Mouse (Mus musculus) NIH3T3 (cell line): ENCODE data around the gene Armh3.

Source experiments
- DNase-seq: peaks from one replicate; pipeline ENCODE4 v3.0.0-alpha.2; 2012; ENCODE audit warnings: low read depth

Armh3 gene

DNA sequence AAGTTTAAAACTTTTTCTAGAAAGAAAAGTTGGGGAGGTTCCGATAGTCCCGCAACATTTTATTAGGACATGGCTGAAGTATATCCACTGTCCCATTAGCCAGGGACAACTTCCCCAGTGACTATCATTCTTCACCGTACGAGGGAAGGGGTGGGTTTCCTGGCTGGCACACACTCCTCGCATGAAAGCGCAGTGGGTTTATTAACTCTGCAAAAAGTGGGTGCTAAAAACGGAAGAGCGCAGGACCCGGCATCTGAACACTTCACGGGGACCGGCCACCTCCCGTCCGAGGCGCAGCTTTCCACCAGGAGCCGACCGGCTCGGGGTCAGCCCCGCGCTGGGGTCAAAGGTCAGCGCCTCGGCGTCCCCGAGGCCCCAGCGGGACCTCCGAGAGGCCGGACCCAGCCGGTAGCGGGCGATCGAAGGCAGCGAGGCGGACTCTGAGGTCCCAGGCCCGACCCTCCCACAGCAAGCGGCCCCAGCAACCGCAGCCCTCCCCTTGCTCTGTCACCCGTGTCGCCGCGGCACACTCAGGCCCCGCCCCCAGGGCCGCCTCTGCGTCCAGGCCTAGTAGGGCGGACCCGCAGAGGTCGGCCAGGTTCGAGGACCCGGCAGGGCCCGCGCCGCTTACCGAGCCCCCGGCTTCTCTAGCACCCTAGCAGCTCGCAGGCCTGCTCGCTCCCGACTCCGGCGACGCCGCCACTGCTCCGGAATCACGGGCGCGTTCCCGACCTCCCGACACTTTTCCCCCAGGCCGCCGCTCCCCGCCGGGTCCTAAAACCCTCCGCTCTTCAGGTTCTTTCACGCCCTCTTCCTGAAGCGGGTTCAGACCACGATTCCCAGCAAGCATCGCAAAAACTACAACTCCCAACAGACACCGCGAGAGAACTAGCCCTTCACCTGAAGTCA lies at the start of gene Armh3:
Armh3 (minus strand) TSS at position 704 of the 909 bp plus-strand sequence.
- DNase-seq: peak; percentile 97

DNA sequence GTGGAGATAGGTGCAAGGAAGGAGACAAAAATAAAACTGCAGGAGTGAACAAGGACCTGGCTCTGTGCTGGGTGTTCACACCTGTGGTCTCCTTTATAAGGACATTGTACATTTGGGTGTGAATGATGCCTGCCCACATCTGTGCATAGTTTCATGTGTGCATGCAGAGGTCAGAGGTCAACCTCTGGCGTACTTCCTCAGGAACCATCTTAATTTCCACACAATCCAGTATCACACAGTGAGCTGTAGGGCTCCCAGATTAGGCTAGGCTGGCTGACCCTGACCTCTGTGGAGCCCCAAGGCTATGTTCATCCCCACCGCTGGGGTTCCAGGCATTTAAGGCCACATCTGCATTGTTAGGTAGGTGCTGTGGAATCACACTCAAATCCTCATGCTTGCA lies 49.1 kb upstream of the Armh3 start:
- DNase-seq: no peak

DNA sequence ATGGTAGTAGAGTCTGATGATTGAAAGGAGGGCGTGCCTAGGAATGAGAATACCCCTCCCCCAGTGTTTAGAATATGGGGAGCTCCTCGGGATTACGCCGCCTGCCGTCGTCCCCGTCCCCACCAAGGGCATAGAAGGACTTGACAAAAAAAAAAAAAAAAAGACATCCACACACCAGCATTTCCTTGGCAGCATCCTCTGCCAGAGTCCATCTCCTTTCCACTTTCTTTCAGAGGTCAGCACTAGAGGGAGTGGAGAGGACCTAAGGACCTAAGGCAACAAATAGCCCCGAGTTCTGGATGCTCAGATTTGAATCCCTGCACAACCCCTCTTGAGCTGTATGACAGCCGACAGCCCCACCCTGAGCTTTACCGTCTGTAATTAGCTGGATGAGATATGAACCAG lies 48.3 kb upstream of the Armh3 start:
- no peak for DNase-seq

DNA sequence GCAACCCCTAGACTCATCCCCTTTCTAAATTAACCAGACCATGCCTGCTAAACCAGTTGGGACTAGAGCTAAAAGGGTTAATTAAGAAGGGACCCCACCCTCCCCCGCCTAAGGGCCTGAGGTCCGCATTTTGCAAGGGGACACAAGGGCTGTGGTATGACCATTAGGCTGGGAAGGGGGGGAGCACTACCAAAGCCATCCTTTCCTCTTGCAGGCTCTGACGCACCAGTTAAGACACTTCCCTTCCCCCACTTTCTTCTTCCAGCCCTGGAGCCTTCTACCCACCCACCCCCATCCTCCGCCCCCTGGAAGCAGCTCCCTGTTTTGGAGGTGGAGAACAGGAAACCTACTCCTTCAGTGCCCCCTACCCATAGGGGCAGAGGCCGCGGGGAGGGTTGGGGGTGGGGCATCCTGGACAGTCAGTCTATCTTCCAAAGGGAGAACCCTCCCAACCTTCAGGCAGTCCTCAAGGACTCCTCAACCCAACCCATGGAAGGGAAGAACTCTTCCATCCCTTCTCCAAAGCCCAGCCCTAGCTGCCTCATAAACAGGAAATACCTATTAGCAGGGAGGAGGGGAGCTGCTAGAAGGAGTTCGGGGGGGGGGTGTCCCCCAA lies 47.5 kb upstream of the Armh3 start:
- peak; percentile 72 for DNase-seq

DNA sequence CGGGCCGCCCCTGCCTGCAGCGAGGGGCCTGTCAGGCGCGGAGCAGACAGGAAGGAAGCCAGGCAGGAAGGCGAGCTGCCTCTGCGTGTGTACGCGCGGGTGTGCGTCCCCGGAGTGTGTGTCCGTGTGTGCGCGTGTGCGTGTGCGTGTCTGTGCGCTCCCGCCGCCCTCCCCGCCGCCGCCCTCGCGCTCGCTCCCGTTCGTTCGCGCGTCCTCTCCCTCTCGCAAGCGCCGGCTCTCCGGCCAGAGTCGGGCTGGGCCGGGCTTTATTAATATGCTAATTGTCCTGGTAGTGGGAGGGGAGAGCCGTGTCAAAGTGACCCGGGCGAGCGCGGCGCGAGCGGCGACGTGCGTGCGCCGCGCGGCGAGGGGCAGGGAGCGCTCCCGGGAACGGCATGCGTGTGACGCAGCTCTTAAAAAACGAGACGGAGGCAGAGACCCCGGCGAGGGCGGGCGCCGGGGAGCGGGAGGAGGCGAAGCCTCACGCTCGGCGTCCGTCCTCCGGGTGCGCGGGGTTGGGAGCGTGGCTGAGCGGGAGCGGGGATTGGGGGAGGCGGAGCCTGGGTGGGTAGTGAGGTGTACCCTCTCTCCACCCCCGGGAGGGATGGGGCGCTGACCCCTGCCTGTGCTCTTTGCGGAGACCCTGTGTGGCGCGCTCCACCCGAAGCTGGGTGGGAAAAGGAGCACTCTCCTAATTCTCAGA lies 46.9 kb upstream of the Armh3 start, which contains the start of gene Ldb1:
Ldb1 (minus strand) TSS at position 222 of the 703 bp plus-strand sequence.
- peak; percentile 86 for DNase-seq

DNA sequence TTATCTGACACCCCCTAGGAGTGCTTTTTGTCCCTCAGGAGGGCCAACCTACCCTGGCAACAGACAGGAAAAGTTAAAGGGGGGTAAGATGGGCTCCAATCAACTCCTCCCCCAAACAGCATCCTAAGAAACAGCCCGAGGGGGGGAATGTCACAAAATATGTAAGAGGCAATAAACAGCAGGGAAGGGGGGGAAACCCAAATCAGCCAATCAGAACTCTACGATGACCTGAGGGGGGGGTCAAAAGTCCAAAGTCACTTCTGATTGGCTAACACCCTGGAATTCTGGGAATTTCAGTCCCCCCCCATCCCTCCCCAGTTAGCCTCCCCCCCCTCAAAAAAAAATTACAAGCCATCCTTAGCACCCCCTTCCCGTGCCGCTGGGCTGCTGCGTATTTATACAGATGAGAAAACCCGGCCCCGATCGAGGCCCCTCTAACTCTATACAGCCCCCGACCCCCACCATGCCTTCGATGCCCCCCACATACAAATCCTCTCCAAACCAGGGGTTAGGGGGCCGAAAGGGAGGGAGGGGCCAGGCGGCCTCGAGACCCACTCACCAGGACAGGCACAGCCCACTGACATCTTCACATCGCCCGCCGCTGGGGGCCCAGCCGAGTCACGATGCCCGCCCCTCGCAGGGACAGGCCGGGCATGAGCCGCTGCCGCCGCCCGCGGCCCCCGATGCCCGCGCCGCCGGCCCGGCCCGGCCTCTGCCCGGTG lies 46.1 kb upstream of the Armh3 start, which contains the start of gene Pprc1:
Pprc1 (plus strand) TSS at position 616 of the 722 bp plus-strand sequence.
- peak; percentile 95 for DNase-seq

DNA sequence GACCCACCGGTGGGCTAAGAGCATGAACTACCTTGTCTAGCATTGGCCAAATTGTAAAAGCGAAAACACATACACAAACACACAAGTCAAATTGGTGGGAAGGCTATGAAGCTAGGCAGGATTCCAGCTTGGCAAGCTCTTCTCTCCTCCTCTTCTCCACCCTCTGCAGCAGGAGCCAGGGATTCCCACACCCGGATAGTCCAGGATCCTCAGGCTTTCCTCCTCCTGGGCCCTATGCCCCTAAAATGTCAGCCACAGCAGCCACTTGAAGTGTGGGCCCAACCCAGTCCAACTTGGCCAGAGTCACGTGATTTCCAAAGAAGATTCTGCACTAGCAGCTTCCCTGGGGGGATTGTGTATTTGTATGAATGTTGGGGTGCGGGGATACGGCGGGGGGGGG lies 45.1 kb upstream of the Armh3 start:
- DNase-seq: peak; percentile 75

DNA sequence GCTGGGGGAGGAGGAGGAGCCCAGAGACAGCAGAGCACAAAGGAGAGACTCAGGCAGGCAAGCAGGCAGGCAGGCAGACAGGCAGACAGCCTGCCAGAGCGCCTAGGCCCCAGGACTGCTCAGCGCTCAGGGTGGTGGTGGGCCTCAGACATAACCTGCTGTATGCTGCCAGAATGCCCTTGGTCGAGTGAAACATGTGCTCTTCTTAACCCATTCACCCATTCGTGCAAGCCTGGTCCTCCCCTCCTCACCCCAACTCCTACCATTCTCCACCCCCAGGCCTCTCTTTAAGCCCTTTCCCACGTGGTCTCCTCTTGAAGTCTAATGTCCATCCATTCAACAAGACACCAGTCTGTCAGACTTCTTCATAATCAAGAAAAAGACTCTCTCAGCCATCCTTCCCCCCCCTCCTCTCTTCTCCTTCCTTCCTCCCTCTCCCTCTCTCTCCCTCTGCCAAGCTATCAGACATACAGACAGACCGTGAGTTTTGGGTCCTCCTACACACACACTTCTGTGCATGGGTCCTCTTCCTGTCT lies 44.3 kb upstream of the Armh3 start:
- peak; percentile 76 for DNase-seq

DNA sequence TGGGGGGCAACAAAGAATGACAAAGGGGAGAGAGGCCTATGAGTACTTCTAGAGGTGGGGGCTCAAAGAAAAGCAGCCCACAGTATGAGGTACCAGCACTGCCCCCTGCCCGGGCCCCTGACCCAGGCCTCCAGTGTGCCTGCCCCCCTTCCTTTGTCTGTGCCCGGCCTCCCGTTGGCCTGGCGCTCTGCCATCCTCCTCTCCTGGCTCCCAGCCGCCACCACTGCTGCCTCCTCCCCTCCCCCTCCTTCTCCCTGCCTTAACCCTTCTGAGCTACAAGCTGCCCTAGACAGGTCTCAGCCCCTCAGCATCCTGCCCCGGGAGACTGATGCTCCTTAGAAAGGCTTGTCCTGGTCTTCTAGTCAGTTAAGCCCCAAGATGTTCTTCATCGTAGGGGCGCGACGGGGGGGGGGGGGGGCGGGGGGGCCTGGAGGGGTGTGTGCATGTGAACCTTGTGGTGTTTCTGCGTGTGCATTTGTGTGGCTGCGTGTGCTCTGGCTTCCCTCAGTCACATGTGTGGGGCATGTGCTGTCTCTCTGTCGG lies 43.7 kb upstream of the Armh3 start:
- DNase-seq: peak; percentile 94

DNA sequence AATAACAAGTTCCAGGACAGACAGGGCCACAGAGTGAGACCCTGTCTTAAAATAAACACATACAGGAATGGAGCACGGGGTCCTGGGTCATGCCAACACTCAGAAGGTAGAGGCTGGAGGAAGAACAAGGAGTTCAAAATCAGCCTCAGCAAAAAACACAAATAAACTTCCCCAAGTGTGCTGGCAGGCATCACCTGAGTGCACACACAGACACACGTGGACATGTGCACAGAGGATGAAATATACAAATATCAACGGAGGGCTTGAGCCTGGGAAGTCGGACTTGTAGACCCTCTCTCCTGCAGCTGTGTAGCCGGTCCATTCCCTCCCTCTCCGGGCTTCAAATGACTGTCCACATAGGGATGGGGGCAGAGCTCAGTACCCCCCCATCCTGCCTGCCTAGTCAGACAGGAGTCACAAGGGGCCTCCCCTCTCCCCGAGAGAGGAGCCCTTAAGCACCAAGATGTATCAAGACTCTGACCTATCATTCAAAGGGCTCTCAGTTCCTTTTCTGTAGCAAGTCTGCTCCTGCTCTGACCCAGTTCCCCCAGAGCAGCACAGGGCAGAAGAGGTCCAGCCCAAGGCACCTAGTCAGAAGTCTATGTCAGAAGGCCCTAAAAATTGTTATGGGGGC lies 43.1 kb upstream of the Armh3 start:
- peak; percentile 29 for DNase-seq

DNA sequence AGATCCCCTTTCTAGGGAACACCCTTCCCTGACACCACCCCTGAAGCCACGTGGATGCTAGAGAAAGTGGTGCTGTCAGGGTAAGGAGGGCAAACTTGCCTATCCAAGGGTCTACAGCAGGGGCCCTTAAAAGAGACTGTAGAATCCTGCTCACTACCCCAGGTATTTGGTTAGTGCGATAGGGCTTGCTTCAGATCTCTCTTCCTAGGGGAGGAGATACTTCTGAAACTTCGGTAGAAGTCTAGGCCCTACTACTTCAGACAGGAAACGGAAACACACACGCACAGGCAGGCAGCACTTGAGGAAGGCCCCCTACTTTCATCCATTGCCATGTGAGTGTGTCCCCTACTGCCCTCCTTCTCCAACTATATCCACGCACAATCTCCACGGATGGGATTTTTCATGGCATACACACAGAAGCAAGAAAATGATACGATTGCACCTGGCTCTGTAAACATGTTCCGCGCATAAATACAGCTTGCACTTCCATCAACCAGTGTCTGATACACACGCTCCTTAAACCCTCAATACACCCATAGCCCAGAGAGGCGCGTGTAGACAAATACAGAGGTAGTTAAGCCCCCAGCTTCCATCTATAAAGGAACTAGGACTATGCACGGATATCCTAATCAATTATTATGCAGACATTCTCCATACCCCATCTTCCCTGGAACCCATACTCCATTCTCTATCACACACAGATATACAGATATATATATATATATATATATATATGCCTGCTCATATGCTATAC lies 42.0 kb upstream of the Armh3 start:
- no peak for DNase-seq

DNA sequence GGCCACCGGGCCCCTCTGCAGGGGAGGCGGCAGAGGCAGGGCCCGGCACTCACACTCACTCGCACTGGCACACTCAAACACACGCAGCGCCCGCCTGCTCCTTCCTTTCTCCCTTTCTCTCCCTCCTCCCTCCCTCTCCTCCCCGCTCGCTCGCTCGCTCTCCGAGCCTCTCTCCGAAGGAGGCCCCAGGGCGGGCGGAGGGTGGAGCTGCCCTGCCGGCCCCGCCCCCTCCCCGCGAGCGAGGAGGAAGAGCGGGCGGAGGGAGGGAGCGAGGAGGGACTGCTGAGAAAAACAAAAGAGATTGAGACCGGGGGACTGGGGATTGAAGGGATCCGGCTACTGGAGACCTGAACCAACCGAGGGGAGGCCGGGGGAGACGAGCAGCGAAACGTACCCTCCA lies 41.2 kb upstream of the Armh3 start:
- DNase-seq: peak; percentile 97

DNA sequence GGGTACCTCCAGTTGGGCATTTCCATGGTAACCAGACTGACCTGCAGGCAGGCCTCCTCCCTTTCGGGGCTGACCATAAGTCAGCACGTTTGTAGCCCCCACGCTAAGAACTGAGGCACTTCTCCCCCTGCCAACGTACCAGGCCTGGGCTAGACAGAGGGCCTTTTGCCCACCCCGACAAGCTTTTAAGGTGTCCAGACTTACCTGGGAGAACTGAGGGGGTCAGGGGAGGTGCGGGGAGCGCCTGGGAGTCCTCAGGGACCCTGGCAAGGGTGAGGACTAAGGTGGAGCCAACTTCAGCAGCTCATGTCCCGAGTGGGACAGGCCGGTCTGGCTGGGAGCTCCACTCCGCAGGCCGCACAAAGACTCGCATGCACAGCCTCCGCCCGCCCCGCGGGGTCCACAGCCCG lies 40.6 kb upstream of the Armh3 start:
- peak; percentile 34 for DNase-seq

DNA sequence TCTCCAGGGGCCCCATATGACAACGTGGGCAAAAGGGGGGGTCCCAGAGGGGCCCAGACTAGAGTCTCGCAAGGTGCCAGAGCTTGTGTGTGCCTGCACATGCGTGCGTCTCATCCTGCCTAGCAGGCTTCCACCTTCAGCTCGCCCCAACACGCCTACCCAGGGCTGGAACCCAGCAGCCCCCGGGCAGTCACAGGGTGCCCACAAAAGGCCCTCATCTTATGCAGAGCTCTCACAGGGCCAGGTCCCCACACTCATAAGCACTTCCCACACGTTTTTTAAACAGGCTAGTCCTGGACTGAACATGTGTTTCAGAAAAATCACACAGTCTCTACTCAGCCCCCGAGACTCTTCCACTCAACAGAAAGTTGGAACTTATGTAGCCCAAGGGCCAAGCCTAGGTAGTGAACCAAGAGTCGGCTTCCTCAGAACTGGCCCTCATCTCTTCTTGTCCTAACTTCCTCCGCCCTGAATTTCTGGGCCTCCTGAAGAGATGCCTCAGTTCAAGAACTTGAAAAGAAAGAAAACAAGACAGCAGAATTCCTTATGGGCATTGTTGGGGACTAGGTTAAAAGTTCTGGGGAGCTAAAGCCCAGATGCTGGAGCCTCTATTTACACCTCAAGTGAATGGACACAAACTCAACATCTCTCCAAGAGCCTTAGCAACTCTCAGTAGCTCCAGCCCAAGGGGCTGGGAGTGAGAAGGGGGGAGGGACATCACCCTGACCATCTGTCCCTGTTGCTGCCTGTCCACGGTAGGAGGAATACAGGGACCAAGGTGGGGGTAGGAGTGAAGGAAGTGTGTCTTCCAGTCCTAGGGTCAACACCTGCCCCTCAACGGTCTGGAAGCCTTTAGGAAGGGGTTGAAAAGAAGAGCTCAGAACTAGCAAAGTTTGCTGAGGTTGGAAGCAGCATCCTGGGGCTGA lies 39.9 kb upstream of the Armh3 start:
- DNase-seq: no peak

DNA sequence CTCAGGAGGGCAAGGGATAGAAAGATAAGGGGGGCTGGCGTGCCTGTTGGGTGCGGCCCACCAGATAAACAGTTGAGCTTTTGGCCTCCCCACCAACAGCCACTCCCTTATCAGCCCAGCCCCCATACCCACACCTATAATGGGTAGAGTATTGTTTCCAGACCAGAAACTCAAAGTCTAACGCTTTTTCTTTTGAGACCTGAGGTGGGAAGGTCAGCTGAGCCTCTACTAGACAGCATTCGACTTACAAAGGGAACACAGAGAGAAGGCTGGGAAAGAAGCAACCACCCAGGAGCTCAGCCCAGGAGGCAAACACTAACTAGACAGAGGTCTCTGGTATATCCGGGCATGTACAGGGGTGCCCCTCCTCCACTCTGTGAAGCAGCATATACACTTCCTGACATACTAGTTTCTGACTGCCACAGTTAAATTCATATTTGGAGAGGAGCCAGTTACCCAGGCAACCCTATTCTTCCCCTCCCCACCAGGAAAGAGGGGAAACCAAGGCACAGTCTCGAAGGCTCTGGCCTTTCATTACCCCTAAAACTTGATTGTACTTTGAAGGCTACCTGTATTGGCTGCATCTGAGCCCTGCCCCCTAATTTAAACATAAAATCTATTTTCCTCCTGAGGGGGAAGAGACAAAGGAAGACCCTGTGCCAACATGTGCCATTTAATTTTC lies 39.1 kb upstream of the Armh3 start:
- peak; percentile 42 for DNase-seq

DNA sequence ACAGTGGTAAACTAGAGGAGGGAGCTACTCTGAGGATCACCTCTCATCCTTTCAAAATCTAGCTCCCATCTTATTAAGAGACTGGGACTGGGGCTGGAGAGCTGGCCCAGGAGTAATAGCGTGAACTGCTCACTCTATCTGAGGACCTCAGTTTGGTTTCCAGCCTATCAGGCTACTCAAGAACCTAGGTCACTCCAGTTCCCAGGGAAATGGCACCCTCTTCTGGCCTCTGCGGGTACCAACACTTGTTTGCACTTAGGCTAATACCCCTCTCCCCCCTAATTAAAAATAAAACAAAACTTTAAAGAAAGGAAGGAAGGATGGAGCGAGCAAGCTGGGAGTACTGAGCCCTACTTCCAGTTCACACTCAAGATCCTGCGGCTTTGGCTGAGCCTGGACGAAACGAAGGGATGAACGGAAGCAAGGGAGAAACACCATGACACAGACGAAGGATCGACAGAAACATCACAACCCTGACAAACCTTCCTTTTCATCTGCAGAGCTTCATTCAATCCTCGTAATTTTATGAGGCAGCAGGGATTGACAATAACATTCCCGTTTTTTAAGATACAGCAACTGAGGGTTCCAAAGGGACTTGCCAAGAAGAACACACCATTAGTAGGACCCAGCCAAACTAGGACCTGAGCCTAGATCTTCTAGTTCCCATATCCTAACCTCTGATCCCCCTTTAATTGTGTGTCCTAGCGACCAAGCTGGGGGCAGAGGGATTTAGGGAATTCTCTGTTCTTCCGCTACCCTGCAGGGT lies 38.4 kb upstream of the Armh3 start:
- peak; percentile 54 for DNase-seq

DNA sequence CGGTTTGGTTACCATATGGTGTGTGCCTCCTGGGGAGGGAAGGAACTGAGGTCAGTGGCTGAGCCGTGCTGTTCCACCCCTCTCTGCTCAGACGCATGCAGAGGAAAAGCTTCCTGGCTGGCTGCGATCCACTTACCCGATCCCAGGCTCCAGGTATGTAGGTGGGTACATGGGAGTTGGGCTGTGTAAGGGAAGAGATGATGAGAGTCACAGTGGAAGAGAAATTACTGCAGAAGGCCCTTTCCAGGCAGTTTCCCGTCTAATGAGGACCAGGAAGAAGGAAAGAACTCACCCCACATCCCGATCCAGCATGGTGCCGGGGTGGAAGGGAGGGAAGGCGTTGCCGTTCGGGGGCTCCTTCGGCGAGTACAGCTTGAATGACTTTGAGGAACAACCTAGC lies 37.7 kb upstream of the Armh3 start:
- DNase-seq: no peak

DNA sequence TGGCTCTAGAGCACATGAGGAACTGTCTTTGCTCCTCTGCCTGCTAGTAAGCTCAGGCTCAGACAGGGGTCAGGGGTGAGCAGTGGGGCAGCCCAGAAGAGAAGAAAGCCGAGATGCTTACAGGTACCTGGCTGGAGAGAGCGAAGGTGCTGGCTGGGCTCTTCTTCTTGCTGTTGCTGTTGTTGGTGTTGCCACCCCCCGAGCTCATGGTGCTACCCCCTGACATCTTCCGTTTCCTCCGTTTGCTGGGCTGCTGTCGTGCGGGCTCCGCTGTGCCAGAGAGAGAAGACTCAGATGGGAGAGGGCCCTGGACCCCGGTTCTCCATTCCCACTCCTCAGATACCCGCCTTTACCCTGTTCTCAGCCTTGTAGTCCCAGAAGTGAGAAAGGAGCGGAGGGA lies 35.6 kb upstream of the Armh3 start:
- no peak for DNase-seq
